Mouse (Mus musculus) liver, embryonic 14.5 days (tissue): ENCODE results near the gene Rnf113a1.

Source experiments
- CTCF ChIP-seq: IDR thresholded peaks from 2 replicates; pipeline ENCODE4 v1.5.1; 2016; ENCODE audit warnings: antibody characterized with exemption, low read depth, control low read depth
- EP300 ChIP-seq: IDR thresholded peaks from 2 replicates; pipeline ENCODE4 v1.6.1; 2016; ENCODE audit warnings: antibody characterized with exemption, low read depth

- no peak for TF ChIP-seq CTCF
- TF ChIP-seq EP300, result no peak
These were observed at the start of gene Rnf113a1, which contains the start of gene Ndufa1 for GRCm38 (mm10) chrX:37191105-37191743.
